In the genomic region with DNA sequence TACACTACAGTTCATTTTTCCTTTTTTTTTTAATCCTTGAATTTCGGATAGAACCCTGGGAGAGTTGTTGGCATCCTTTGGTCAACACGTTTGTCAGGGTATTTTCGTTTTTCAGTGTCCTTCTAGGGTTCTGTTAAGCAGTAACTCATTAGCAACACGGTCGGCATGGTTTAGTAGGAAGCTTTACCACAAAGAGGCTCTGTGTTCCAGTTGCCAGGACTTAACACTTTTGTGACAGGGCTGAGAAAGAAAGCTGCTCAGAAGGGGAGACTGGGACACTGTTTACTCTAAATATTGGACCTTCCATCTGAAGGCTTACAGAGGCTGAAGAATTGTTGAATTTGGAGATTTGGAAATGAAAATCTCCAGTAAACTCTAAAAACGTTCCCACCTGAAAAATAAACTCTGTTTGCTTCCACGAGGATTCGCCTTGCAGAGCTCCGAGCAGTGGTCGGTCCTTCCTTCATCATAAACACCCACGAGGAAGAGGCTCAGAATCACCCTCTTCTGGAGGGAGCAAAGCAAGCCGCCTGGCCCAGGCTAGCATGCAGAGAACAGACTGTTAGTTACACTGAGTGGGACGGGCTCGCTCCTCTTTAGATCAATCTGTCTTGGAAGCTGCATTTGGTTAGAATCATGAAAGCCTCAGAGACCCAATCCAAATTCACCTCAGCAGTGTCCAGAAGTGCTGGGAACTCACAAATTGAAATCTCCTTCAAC, we compare ENCODE assay signal across 17 mouse cellular contexts.
DNase-seq lines count a peak whose midpoint lies in the region; ATAC-seq and TF ChIP-seq lines count a peak whose summit lies in the region.
"Had no signal": no experiment of that assay in that cellular context is flagged by ENCODE, and none has a peak within 500 bp of the region (broad histone marks: within the 10 kb centered on the region; RNA-seq: fewer than 3 reads in every experiment).

No protein-coding gene starts in this region.

- peak; percentile 41 for DNase-seq in hindbrain, postnatal 0 days (ENCODE audit: low spot score)
- DNase-seq in neural tube, embryonic 10.5 days (ENCODE audit: extremely low spot score, low spot score) = no peak
- DNase-seq in layer of hippocampus, adult 8-10 months (ENCODE audit: low spot score in 2 of 2) = peak; percentile 23 to 51
- DNase-seq in retina, postnatal 7 days (ENCODE audit: low read depth, low spot score) = peak; percentile 4
- DNase-seq in T-cell, adult 2 months (ENCODE audit: low spot score) = no peak
- DNase-seq: adrenal gland, postnatal 10 days; cerebellum, adult 8-10 months; gastrocnemius, postnatal 14 days; heart, postnatal 36 days; lung, adult 18-20 months had no signal

- H3K4me1 ChIP-seq in hindbrain, postnatal 0 days (ENCODE audit: insufficient read depth, low read length) = peaks cover 5% of the 10 kb centered on the region; the same call in 1 of the 2 replicates
- peaks cover 17% of the 10 kb centered on the region for H3K4me1 ChIP-seq in hindbrain, embryonic 13.5 days (replicated peaks)
- peaks cover 20% of the 10 kb centered on the region for H3K4me1 ChIP-seq in neural tube, embryonic 15.5 days

- H3K4me2 ChIP-seq in hindbrain, postnatal 0 days (ENCODE audit: low read depth, low read length) = 0 out of 2 replicates have a peak overlapping the region, but pooled peaks have one; percentile 5
- H3K4me2 ChIP-seq in hindbrain, embryonic 13.5 days = no peak overlapping the region
- H3K4me2 ChIP-seq in neural tube, embryonic 15.5 days = no peak overlapping the region
- H3K4me2 ChIP-seq: embryonic facial prominence, embryonic 13.5 days; heart, embryonic 11.5 days; kidney, embryonic 15.5 days had no signal

- H3K9ac ChIP-seq in hindbrain, postnatal 0 days (replicated peaks; ENCODE audit: low read length) = no peak overlapping the region
- no peak overlapping the region for H3K9ac ChIP-seq in hindbrain, embryonic 13.5 days
- no peak overlapping the region for H3K9ac ChIP-seq in neural tube, embryonic 15.5 days (replicated peaks)
- H3K9ac ChIP-seq: embryonic facial prominence, embryonic 13.5 days; kidney, embryonic 15.5 days had no signal

- ATAC-seq in hindbrain, postnatal 0 days = peak; percentile 47; the same call in 1 of the 2 replicates
- no peak for ATAC-seq in hindbrain, embryonic 13.5 days (ENCODE audit: low FRiP score)
- no peak for ATAC-seq in neural tube, embryonic 15.5 days (ENCODE audit: low FRiP score)
- ATAC-seq: inflammation-experienced regulatory T-cells, adult 6 months had no signal

- H3K4me3 ChIP-seq in hindbrain, postnatal 0 days (ENCODE audit: low read length) = no peak overlapping the region
- H3K4me3 ChIP-seq in hindbrain, embryonic 13.5 days = no peak overlapping the region
- no peak overlapping the region for H3K4me3 ChIP-seq in neural tube, embryonic 15.5 days (replicated peaks)
- H3K4me3 ChIP-seq: embryonic facial prominence, embryonic 13.5 days; kidney, embryonic 15.5 days had no signal

- no peaks in the 10 kb centered on the region for H3K9me3 ChIP-seq in hindbrain, postnatal 0 days (ENCODE audit: low read length)
- no peaks in the 10 kb centered on the region for H3K9me3 ChIP-seq in hindbrain, embryonic 13.5 days
- H3K9me3 ChIP-seq in neural tube, embryonic 15.5 days (replicated peaks) = no peaks in the 10 kb centered on the region
- H3K9me3 ChIP-seq: embryonic facial prominence, embryonic 13.5 days; G1E; kidney, embryonic 15.5 days had no signal

- H3K36me3 ChIP-seq in hindbrain, postnatal 0 days (ENCODE audit: insufficient read depth, low read length) = no peaks in the 10 kb centered on the region
- H3K36me3 ChIP-seq in hindbrain, embryonic 13.5 days = no peaks in the 10 kb centered on the region
- H3K36me3 ChIP-seq in neural tube, embryonic 15.5 days = no peaks in the 10 kb centered on the region
- H3K36me3 ChIP-seq: embryonic facial prominence, embryonic 13.5 days; G1E; kidney, embryonic 15.5 days had no signal

- 60% methylated on average over 14 of the region's 14 CpGs for WGBS in hindbrain, postnatal 0 days
- WGBS in hindbrain, embryonic 13.5 days = 69% methylated on average over 14 of the region's 14 CpGs
- WGBS in neural tube, embryonic 15.5 days = 63% methylated on average over 14 of the region's 14 CpGs

- H3K27me3 ChIP-seq in hindbrain, postnatal 0 days (ENCODE audit: insufficient read depth, low read length) = no peaks in the 10 kb centered on the region
- no peaks in the 10 kb centered on the region for H3K27me3 ChIP-seq in hindbrain, embryonic 13.5 days
- no peaks in the 10 kb centered on the region for H3K27me3 ChIP-seq in neural tube, embryonic 15.5 days (replicated peaks)
- H3K27me3 ChIP-seq: kidney, embryonic 15.5 days had no signal

- TF ChIP-seq CTCF in hindbrain, postnatal 0 days (IDR thresholded peaks at IDR 0.05; ENCODE audit: low read depth) = no peak

- H3K27ac ChIP-seq in hindbrain, postnatal 0 days = peak overlapping the region; percentile 58
- no peak overlapping the region for H3K27ac ChIP-seq in hindbrain, embryonic 13.5 days
- peak overlapping the region; percentile 48 for H3K27ac ChIP-seq in neural tube, embryonic 15.5 days (replicated peaks)
- H3K27ac ChIP-seq: embryonic facial prominence, embryonic 13.5 days; kidney, embryonic 15.5 days had no signal

Comparison
In these comparisons a context has a peak if more than half of its experiments do, and no peak if none do; other contexts are left out.
1. DNase-seq: peak in hindbrain, postnatal 0 days (single experiment), layer of hippocampus, adult 8-10 months (2 of 2) and retina, postnatal 7 days (single experiment); none in neural tube, embryonic 10.5 days (single experiment) and T-cell, adult 2 months (single experiment).